Mouse (Mus musculus): ENCODE measurements at regions not wholly inside any gene's neighbourhood (a gene's known extent, or its start where the extent isn't known, plus 50 kb on each side); places are given as distances from the start of the nearest gene placed in this dataset.
"Not testable (repeated sequence)": the region's sequence is repeated elsewhere in the genome, so short reads cannot be mapped to it uniquely, and the experiment has no call there.

DNA sequence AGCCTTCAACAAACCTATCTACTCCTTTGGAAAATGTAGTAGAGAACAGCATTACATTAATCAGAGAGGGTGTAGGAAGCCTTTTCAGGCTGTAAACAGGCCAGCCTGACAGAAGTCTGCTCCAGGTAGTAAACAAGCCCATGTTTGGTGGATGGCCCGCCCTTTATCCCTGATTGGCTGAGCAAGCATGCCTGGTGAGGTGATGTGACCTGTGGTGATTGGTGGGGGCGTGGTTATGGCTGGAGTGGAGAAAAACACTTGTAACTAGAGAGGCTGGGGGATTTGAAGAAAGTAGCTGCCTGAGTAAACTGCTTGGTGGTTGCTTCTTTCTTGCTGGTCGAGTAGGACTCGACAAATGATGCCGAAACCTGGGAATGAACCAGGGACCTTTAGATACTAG lies 621.3 kb upstream of the Dsel start:
- DNase-seq (ENCODE audit: extremely low read depth, insufficient read length, low spot score) = not testable (repeated sequence)

DNA sequence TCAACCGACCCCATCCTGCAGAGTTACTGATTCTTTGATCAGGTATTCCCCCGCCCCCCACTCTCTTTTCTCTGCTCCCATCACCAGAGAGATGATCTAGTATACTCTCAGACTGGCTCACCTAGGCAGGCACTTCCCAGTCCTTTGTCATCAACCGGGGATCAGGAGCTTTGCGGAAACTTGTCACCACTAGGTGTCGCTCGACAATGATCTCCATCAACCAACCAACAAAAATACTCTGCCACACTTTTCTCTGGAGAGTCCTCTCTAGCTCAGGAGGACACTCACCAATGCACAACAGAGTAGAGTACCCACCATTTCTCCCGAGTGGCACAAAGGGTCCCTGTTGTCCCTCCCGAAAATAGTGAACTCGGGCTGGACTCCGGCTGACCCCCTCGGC lies 591.3 kb upstream of the Dsel start:
- peak; percentile 37 for DNase-seq (ENCODE audit: extremely low read depth, insufficient read length, low spot score)

DNA sequence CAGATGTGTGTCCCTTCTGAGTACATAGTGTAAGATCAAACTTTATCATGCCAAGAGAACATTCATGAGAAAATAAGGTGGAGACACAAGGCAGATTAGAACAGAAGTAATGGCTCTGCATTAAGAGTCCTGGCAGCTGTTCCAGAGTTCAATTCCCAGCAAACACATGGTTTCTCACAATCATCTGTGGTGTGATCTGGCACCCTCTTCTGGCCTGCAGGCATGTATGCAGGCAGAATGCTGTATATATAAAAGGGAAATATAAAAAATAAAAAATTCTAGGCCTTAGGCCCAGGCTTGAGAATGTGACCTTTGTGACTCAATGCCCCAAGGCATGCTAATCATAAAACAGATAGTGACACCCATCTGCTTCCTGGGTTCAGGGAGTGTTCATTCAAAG lies 587.7 kb upstream of the Dsel start:
- no peak for DNase-seq (ENCODE audit: extremely low read depth, insufficient read length, low spot score)

DNA sequence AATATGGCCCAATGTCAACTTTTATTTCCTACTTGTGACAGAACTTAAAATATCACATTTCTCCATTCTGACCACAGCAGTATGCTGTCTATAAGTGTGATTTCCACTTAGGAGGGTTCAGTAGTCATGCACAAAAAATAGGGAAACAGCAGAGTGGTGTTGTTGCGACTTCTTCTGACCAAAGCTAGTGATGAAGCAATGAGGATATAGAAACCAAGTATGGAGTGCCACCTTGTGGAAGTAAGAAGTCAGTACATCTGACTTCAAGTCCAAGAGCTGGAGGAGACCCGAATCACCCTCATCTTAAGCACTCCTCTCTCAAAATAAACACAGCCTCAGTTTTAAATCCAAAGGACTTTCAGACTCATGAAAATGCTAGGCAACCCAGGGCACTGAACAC lies 586.9 kb upstream of the Dsel start:
- peak; percentile 29 for DNase-seq (ENCODE audit: extremely low read depth, insufficient read length, low spot score)

DNA sequence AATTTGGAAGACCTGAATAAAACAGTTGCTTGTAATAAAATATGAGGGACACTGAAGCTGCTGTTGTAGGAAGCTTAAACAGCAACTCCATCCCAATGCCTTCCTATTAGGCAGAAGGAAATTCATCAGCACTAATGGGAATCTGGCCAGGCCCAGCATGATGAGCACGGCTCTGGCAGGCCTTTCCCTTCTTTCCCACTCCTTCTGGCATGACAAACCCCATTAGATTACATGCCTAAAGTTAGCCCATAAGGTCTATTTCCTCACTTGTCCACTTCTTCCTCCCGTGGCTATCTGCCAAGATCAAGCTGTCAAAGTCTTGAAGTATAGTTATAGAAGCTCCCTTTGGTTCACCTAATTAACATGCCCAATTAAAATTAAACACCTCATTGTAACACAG lies 574.4 kb upstream of the Dsel start:
- no peak for DNase-seq (ENCODE audit: extremely low read depth, insufficient read length, low spot score)

DNA sequence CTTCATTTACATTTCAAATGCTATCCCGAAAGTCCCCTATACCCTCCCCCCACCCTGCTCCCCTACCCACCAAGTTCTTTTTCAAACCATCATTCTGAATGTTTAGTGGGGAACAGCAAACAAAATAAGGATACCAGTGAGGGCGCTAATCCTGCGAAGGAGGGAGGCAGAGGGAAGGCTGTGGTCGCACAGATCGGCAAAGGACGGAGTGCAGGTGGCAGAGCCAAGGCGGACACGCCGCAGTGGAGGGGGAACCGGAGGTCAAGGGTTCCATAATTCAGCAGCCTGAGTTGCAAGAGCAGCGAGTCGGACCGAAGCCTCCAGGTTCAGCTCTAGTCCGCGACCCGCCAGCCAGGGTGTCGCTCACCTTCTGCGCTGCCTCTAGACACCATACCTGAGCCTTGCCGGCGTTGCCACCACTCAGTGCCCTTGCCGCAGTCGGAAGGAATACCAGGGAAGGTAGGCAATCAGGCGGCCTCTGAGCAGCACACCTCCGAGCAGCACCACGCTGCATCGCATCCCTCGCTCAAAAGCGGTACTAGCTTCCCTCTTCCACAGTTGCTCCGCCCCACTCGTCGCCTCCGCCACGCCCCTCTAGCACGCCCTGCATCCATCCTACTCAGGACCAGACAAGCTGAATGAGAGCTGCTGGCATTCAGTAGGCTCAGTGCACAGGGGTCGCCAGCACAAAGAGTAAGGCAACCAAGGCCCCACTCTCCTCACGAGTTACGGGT lies 551.8 kb upstream of the Dsel start:
- peak; percentile 6 for DNase-seq (ENCODE audit: extremely low read depth, insufficient read length, low spot score)

DNA sequence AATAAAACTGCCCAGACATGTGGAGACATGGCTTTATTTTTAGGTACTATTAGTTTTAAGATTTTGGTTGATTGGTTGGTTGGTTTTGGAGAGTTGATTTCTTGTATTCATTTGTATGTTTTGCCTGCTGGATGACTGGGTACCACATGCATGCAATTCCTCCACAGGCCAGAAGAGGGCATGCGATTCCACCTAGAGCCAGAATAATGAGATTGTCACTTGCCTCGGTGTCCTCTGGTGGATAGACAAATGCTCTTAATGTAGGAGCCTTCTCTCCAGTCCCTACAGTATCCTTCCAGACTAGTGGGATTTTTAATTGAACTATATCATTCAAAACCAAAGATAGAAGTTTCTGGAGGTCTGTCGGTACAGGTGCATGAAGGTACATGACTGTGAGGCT lies 524.1 kb upstream of the Dsel start:
- no peak for DNase-seq (ENCODE audit: extremely low read depth, insufficient read length, low spot score)

DNA sequence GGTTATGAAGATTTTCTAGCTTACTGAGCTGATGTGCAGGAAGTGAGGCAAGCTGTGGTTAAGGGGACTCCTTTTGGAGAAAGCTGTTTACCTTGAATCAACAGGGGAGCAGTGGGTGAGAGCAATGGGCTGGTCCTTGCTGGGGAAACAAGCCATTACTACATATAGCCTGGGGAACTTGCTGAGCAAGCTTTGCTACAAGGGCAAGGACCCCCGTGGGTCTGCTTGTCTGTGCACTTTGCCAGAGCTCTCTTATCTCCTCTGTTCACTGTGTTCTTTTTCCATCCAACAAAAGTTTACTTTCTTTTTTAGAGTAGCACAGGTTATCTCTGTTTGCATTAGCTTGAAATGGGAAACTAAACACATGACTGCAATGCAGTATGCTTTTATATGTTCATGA lies 519.3 kb upstream of the Dsel start:
- DNase-seq (ENCODE audit: extremely low read depth, insufficient read length, low spot score) = no peak

DNA sequence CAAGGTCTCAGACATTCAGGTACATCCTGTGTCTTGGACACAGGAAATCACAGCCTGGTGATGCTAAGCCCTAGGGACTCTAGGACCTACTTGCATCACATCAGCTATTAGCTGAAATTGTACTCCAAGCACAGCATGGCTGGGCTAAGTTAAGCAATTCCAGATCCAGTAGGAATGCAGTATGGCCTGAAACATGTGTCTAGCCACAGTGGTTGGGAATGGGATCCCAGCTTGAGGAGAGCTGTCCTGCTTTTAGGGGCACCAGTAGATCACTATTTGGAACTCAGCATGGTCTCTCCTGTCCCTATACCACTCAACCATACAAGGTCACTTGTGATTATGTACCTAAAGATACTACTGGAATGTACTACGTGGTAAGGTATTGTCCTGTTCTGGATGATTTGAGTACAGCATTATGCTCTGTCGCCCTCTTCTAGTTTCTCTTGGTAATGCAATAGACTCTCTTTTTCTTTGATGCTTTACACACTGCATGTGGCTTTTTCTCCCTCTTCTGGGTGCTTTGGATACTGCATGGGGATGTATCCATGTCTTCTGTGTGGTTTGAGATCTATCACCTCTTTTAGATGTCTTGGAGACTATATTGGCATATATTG lies 515.0 kb upstream of the Dsel start:
- DNase-seq (ENCODE audit: extremely low read depth, insufficient read length, low spot score) = no peak

DNA sequence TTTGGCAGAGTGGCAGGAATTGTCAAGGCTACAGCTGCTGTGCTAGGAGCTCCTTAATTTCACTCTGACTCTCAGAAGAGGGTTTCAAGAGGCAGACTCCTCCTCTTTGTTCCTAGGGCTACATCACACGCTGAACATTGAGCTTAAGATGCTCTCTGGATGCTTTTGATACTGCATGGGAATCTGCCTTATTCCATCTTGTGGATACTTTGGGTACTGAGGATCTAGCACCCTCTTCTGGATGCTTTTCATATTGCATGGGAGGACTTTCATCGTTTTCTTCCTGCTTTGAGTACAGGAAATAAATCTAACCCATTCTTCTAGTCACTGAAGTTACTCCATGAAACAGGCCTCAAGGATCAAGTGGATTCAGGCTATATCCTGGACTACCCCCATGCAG lies 513.9 kb upstream of the Dsel start:
- DNase-seq (ENCODE audit: extremely low read depth, insufficient read length, low spot score) = no peak

DNA sequence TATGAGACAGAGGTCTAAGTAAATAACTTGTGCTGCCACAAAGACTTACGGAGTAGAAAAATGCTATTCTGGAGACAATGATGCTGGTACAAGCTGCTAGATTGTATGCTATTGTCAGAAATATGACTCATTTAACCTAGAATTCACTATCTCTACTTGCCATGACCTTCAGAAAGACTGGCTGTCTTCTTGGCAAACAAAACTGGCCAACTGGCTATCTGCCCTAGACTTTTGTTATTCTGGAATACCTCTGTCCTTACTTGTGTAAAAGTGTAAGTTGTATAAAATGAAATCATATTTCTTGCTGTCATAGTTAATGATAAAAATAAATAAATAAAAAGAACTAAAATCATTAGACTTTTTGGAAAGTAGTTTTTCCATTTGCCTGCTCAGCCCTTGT lies 491.1 kb upstream of the Dsel start:
- no peak for DNase-seq (ENCODE audit: extremely low read depth, insufficient read length, low spot score)
